12 mouse cellular contexts compared by ENCODE assay signal in the genomic region with DNA sequence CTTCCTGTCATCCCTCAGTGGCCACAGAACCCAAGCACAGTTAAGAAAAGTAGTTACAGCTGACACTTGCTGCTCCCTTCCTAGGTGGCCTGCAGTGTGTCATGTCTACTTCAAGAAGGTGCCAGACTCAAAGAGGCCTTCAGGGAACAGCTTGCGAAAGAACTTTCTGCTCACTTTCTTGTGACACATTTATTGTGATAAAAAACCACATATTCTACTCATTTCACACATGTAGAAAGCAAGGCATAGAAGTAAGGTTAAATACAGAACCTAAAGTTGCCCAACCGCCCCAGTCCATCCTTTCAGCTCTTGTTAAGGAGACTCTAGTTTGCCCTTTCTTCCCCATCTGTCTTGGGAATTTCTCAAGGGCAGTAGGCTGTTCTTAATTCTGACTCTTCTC.
"Had no signal": no experiment of that assay in that cellular context is flagged by ENCODE, and none has a peak within 500 bp of the region (broad histone marks: within the 10 kb centered on the region; RNA-seq: fewer than 3 reads in every experiment).

No protein-coding gene starts in this region.

- H3K4me1 ChIP-seq: limb, embryonic 15.5 days; liver, embryonic 13.5 days; midbrain, embryonic 12.5 days; neural tube, embryonic 12.5 days had no signal

- H3K4me3 ChIP-seq: limb, embryonic 15.5 days; liver, embryonic 13.5 days; midbrain, embryonic 12.5 days; neural tube, embryonic 12.5 days had no signal

- DNase-seq: kidney, adult 8-10 months; kidney, postnatal 25 days; layer of hippocampus, postnatal 36 days; liver, embryonic 13.5 days; lung, adult 2 months; lung, postnatal 36 days had no signal

- ATAC-seq: intestine, postnatal 0 days; lung, postnatal 0 days had no signal

- H3K9me3 ChIP-seq: limb, embryonic 15.5 days; liver, embryonic 13.5 days; midbrain, embryonic 12.5 days; neural tube, embryonic 12.5 days had no signal

- H3K27ac ChIP-seq: limb, embryonic 15.5 days; liver, embryonic 13.5 days; midbrain, embryonic 12.5 days; neural tube, embryonic 12.5 days; stomach, postnatal 0 days had no signal

- H3K9ac ChIP-seq: limb, embryonic 15.5 days; liver, embryonic 13.5 days; midbrain, embryonic 12.5 days; neural tube, embryonic 12.5 days had no signal

- H3K27me3 ChIP-seq: limb, embryonic 15.5 days; liver, embryonic 13.5 days; midbrain, embryonic 12.5 days; neural tube, embryonic 12.5 days had no signal

- H3K4me2 ChIP-seq: limb, embryonic 15.5 days; liver, embryonic 13.5 days; midbrain, embryonic 12.5 days; neural tube, embryonic 12.5 days had no signal
